Mouse (Mus musculus) MEL (cell line): ENCODE measurements at regions not wholly inside any gene's neighbourhood (a gene's known extent, or its start where the extent isn't known, plus 50 kb on each side); places are given as distances from the start of the nearest gene placed in this dataset.

Experiments used
- CHD1 ChIP-seq: IDR thresholded peaks from 2 replicates; pipeline ENCODE4 v1.6.1; 2012; ENCODE audit warnings: low read depth, mild to moderate bottlenecking, inconsistent platforms, low read length, improper control_type of control experiment
- CHD2 ChIP-seq: IDR thresholded peaks from 2 replicates; pipeline ENCODE4 v1.6.1; 2011; ENCODE audit warnings: low read length, improper control_type of control experiment
- CTCF ChIP-seq, 3 experiments: IDR thresholded peaks in 2 of 3; conservative IDR thresholded peaks in 1 of 3; 2 replicates each; pipeline ENCODE4 v1.5.1; 2011 to 2012; ENCODE audit warnings: low read length in 3 of 3, low read depth in 2 of 3, mild to moderate bottlenecking in 2 of 3, improper control_type of control experiment in 1 of 3, inconsistent platforms in 1 of 3, mixed read lengths in 1 of 3, moderate library complexity in 1 of 3; ENCODE audit not compliant: control insufficient read depth in 1 of 3, insufficient read depth in 1 of 3, poor library complexity in 1 of 3, severe bottlenecking in 1 of 3
- E2F4 ChIP-seq: IDR thresholded peaks from 2 replicates; pipeline ENCODE4 v1.6.1; 2011; ENCODE audit warnings: low read depth, low read length, improper control_type of control experiment, borderline replicate concordance
- HCFC1 ChIP-seq: IDR thresholded peaks from 2 replicates; pipeline ENCODE4 v1.6.1; 2012; ENCODE audit warnings: low read depth, mild to moderate bottlenecking, inconsistent platforms, low read length, improper control_type of control experiment, moderate library complexity
- KAT2A ChIP-seq: conservative IDR thresholded peaks from 2 replicates; pipeline ENCODE4 v1.6.1; 2012; ENCODE audit warnings: low read depth, low read length, improper control_type of control experiment, inconsistent platforms
- POLR2A ChIP-seq, 2 experiments: IDR thresholded peaks; 2 replicates each; pipeline ENCODE4 v1.6.1; 2011 to 2012; ENCODE audit warnings: low read length in 2 of 2, mild to moderate bottlenecking in 2 of 2, control low read depth in 1 of 2, improper control_type of control experiment in 1 of 2, low read depth in 1 of 2, moderate library complexity in 1 of 2; ENCODE audit not compliant: control insufficient read depth in 1 of 2, insufficient read depth in 1 of 2, poor library complexity in 1 of 2
- POLR2AphosphoS5 ChIP-seq: IDR thresholded peaks from 2 replicates; pipeline ENCODE4 v1.6.1; 2012; ENCODE audit warnings: low read depth, borderline replicate concordance, mild to moderate bottlenecking, inconsistent platforms, low read length, moderate library complexity, mixed read lengths
- TBP ChIP-seq: IDR thresholded peaks from 2 replicates; pipeline ENCODE4 v1.8.0; 2011; ENCODE audit warnings: low read depth, low read length, improper control_type of control experiment

- no peak for TF ChIP-seq KAT2A
- no peak for TF ChIP-seq CTCF (IDR thresholded peaks at IDR 0.05 in 2 of 3, conservative IDR thresholded peaks at IDR 0.05 in 1 of 3; ENCODE audit: control insufficient read depth in 1 of 3, insufficient read depth in 1 of 3, low read depth in 2 of 3, low read length in 3 of 3, poor library complexity in 1 of 3, severe bottlenecking in 1 of 3)
- TF ChIP-seq CHD1: no peak
- TF ChIP-seq POLR2A (IDR thresholded peaks at IDR 0.05; ENCODE audit: control insufficient read depth in 1 of 2, insufficient read depth in 1 of 2, low read depth in 1 of 2, low read length in 2 of 2, poor library complexity in 1 of 2): no peak
- no peak for TF ChIP-seq E2F4
- no peak for TF ChIP-seq CHD2
- no peak for TF ChIP-seq HCFC1
- TF ChIP-seq TBP: no peak
- no peak for TF ChIP-seq POLR2AphosphoS5
Observed at GRCm38 (mm10) chr9:79516384-79516783, 202.2 kb downstream of the Col12a1 start.
